Mouse (Mus musculus) adipose tissue, adult 10 weeks (tissue): ENCODE results near the gene Grin2b. TPM values are rescaled to one million over a fixed set of nuclear protein-coding genes. Genes with fewer than 3 reads are reported as not detected.

ENCODE experiments used
- polyA plus RNA-seq: library from polyadenylated mRNA; stranded (reverse); fragments of 350-450 nt; fragmentation: Illumina TruSeq; extraction: RNeasy Lipid Tissue Mini Kit (QIAGEN cat#74804); gene quantifications from one replicate; pipeline ENCODE4 v1.2.3, GENCODE M21; 2014; ENCODE audit warnings: low read depth, low replicate concordance

Gene Grin2b
- polyA plus RNA-seq: 0.06 TPM

DNA sequence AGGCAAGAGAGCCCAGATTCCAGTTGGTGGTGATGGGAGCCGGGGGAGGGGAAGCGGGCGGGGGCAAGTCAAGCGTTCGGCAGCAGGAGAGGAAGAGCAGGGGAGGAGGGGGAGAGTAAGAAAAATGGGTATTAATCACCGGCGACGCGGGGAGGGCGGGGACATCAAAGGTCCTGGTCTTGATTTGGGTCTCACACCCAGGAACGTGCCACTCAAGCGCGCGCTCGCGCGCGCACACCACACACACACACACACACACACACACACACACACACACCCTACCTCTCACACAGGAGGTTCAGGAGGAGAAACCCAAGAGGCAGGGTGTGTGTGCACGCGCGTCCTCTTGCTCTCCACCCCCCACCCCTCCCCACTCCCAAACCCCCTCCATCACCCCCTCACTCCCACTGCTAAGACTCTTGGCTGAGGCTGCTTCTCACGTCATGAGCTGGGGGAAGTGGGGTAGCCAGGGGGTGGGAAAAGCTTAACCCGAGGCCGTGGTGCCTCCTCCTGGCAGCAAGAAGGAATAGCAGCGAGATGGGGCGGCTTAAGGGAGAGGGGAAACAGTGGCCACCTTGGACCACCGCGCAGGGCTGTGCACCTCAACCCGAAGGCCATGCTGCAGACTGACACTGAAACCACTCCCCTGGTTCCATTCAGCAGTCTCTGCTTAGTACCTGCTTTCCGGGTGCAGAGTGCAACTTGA lies at the start of gene Grin2b:
Grin2b (minus strand) TSS at position 321 of the 706 bp plus-strand sequence.

Other genes with a start within 250 kb of the Grin2b start
- not detected for gene Gm8994, start 154.0 kb upstream of the Grin2b start, polyA plus RNA-seq
- not detected for gene E330021D16Rik, start 242.1 kb upstream of the Grin2b start, polyA plus RNA-seq